Mouse (Mus musculus): ENCODE results near the gene Tada2b.

Gene Tada2b

DNA sequence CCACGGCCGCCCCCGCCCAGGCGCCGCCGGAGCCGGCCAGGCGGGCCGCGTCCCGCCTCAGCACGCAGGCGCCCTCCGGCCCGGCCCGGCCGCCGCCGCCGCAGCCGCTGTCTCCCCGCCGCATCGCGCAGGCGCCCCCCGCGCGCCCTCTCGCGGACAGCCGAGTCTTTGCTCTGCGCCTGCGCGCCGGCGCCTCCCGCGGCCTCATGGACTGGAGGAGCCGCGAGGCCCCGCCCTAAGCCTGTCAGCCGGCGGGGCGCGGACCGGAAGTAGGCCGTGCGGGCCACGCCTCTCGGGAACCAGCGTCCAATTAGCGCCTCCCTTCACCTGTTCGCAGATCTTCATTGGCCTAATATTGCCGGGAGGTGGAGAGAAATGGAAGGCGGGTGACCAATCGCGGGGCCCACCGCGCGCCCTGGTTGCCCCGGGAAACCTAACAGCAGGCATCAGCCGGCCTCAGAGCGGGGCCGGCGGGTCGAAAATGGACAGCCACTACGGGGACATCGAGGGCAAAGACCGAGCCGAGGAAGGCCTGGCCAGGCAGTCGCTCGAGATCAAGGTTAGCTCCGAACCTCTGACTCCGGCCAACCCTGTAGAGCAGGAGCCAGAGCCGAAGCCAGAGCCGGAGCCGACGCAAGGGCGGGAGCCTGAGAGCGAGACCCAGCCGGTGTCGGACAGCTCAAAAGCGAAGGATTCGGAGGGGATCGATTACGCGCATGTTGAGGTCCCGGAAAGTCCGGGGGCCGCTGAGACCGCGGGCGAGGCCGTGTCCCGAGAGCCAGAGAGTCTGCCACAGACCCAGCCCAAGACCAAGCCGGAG is at the start of gene Tada2b, which contains the start of gene Ccdc96:
TSS of gene Tada2b (minus strand) at position 115 of the 820 bp plus-strand sequence.
TSS of gene Ccdc96 (plus strand) at position 418 of the 820 bp plus-strand sequence.
- H3K4me1 ChIP-seq (replicated peaks; ENCODE audit: low read depth, low read length) = peaks cover 44% of the 10 kb centered on the region
- H3K4me3 ChIP-seq (replicated peaks; ENCODE audit: low read length) = peak within 1 kb of the TSS; percentile 97
- peaks cover 15% of the 10 kb centered on the region for H3K36me3 ChIP-seq (ENCODE audit: insufficient read depth, low read length)
- peaks cover 27% of the 10 kb centered on the region for H3K27me3 ChIP-seq (ENCODE audit: insufficient read depth, low read length)
- no peak for TF ChIP-seq CTCF (conservative IDR thresholded peaks at IDR 0.05; ENCODE audit: low read length)
- no peak for TF ChIP-seq POU5F1 (IDR thresholded peaks at IDR 0.05; ENCODE audit: borderline replicate concordance, low read length)
- no peak for TF ChIP-seq NANOG (IDR thresholded peaks at IDR 0.05; ENCODE audit: borderline replicate concordance, low read length)
- no peaks in the 10 kb centered on the region for H3K9me3 ChIP-seq (ENCODE audit: low read length)

DNA sequence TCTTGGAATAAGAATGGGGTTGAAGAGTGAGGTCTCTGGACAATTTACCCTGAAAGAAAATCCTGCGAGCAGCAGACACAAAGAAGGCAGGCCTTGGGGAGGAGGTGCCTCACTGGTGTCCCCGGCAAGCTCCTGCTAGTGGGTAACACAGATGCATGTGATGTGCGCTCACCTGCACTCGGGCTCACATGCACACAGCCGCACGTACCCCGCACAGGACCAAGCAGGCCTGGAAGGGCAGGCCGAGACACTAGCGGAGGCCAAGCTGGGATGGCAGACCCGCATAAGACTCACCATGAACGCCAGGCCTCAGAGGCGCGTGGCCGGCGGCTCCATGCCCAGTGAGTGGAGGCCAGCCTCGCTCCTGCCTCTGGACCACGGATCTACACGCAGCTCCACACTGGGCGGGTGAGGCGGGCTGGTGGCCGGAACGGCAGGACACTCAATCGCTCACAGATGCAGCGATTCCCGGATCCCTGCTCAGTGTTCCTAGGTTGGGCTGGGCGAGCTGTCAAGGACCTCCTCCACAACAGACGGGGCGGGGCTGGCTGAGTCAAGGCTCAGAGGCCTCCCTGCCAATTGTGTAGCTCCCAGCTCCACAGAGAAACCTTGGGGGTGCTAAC is 46.2 kb upstream of the Tada2b start:
- H3K36me3 ChIP-seq (ENCODE audit: insufficient read depth, low read length) = peaks cover 28% of the 10 kb centered on the region
- H3K4me3 ChIP-seq (replicated peaks; ENCODE audit: low read length) = peak overlapping the region; percentile 94
- no peak for TF ChIP-seq CTCF (conservative IDR thresholded peaks at IDR 0.05; ENCODE audit: low read length)
- H3K27me3 ChIP-seq (ENCODE audit: insufficient read depth, low read length) = no peaks in the 10 kb centered on the region
- H3K9me3 ChIP-seq (ENCODE audit: low read length) = no peaks in the 10 kb centered on the region
- H3K4me1 ChIP-seq (replicated peaks; ENCODE audit: low read depth, low read length) = peaks cover 41% of the 10 kb centered on the region

DNA sequence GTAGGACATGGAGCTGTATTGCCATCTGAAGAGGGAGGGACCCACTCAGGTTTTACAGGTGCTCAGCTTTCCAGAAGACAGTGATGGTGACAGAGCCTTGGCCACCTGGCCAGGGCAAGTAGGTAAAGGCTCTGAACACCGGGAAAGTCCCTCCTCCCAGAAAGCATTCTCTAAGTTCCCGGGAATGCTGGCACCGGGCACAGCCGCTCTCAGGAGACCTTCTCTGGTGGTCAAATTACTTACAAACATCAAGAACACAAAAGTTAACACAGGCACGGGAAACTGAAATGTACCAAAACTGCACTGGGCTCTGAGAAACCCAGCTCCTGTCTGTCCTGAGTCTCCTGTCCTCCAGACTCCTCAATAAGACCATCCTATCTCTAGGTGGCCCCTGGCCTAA is 45.6 kb upstream of the Tada2b start:
- peak overlapping the region; percentile 94 for H3K4me3 ChIP-seq (replicated peaks; ENCODE audit: low read length)
- TF ChIP-seq NANOG (IDR thresholded peaks at IDR 0.05; ENCODE audit: borderline replicate concordance, low read length) = no peak
- TF ChIP-seq CTCF (conservative IDR thresholded peaks at IDR 0.05; ENCODE audit: low read length) = no peak
- no peak for TF ChIP-seq POU5F1 (IDR thresholded peaks at IDR 0.05; ENCODE audit: borderline replicate concordance, low read length)
- no peaks in the 10 kb centered on the region for H3K27me3 ChIP-seq (ENCODE audit: insufficient read depth, low read length)
- H3K4me1 ChIP-seq (replicated peaks; ENCODE audit: low read depth, low read length) = peaks cover 41% of the 10 kb centered on the region
- H3K36me3 ChIP-seq (ENCODE audit: insufficient read depth, low read length) = peaks cover 33% of the 10 kb centered on the region
- no peaks in the 10 kb centered on the region for H3K9me3 ChIP-seq (ENCODE audit: low read length)

DNA sequence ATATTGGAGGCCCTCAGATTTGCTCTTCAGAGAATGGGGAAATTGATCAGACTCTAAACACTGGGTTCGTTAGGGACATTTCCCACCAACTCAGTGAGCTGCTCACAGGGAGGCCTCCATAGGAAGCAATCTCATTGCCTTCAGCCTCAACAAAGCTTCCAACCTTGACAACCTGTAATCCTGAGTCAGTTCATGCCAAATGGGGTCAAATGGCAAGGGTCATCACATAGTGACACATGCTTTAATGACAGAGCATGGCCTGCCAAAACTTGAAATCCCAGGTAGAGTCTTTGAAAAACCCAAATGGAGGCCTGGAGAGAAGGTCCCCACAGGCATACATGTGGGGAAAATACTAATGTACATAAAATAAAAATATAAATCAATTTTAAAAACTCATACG is 42.8 kb upstream of the Tada2b start:
- Histone ChIP-seq H3K36me3 (ENCODE audit: insufficient read depth, low read length) (peaks cover 61% of the 10 kb centered on the region), H3K27me3 (ENCODE audit: insufficient read depth, low read length) (no peaks in the 10 kb centered on the region), H3K4me1 (replicated peaks; ENCODE audit: low read depth, low read length) (peaks cover 36% of the 10 kb centered on the region), H3K4me3 (replicated peaks; ENCODE audit: low read length) (no peak overlapping the region), H3K9me3 (ENCODE audit: low read length) (no peaks in the 10 kb centered on the region)
- TF ChIP-seq POU5F1 (IDR thresholded peaks at IDR 0.05; ENCODE audit: borderline replicate concordance, low read length) (no peak), CTCF (conservative IDR thresholded peaks at IDR 0.05; ENCODE audit: low read length) (no peak), NANOG (IDR thresholded peaks at IDR 0.05; ENCODE audit: borderline replicate concordance, low read length) (no peak)

DNA sequence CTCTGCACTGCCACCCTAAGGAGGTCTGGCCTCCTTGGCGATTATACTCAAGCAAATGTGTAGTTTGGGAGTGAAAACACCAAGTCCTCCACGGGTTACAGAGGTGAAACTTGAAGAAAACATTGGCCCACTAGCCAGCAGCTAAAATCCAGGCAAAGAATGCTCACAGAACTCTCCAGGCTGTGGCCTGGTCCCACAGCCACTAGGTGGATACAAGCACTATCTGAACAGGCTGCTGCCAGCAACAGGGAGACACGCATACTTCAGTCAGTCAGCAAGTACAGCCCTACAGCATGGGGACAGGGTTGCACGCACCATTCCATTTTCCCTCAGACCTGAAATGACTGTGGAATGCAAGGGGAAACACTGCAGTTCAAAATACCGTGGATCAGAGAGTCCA is 42.2 kb upstream of the Tada2b start:
- H3K4me3 ChIP-seq (replicated peaks; ENCODE audit: low read length) = no peak overlapping the region
- no peaks in the 10 kb centered on the region for H3K27me3 ChIP-seq (ENCODE audit: insufficient read depth, low read length)
- TF ChIP-seq NANOG (IDR thresholded peaks at IDR 0.05; ENCODE audit: borderline replicate concordance, low read length) (no peak), CTCF (conservative IDR thresholded peaks at IDR 0.05; ENCODE audit: low read length) (no peak), POU5F1 (IDR thresholded peaks at IDR 0.05; ENCODE audit: borderline replicate concordance, low read length) (no peak)

DNA sequence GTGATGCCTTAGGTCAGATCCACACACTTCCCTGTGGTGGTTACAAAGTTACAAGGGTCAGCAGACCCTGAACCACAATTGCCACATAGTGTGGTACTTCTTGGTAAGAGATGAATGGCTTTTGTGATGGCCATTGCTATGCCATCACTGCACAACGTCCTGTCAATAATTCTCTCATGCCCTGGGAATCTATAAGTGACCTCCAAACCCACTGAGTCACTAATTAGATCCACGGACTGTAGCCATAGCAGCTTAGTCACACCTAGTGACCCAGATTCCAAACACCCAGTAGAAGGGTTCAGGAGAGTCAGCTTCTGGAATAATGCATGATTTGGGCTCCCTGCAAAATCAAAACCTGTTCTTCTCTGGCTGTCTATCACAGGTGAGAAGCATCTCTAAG is 41.1 kb upstream of the Tada2b start:
- Histone ChIP-seq H3K36me3 (ENCODE audit: insufficient read depth, low read length) (peaks cover 78% of the 10 kb centered on the region), H3K4me1 (replicated peaks; ENCODE audit: low read depth, low read length) (peaks cover 22% of the 10 kb centered on the region), H3K4me3 (replicated peaks; ENCODE audit: low read length) (no peak overlapping the region), H3K27me3 (ENCODE audit: insufficient read depth, low read length) (no peaks in the 10 kb centered on the region), H3K9me3 (ENCODE audit: low read length) (no peaks in the 10 kb centered on the region)
- no peak for TF ChIP-seq POU5F1 (IDR thresholded peaks at IDR 0.05; ENCODE audit: borderline replicate concordance, low read length)
- TF ChIP-seq CTCF (conservative IDR thresholded peaks at IDR 0.05; ENCODE audit: low read length) = no peak
- TF ChIP-seq NANOG (IDR thresholded peaks at IDR 0.05; ENCODE audit: borderline replicate concordance, low read length) = no peak

More for the DNA sequence above, 42.2 kb upstream of the Tada2b start:
- peaks cover 67% of the 10 kb centered on the region for H3K36me3 ChIP-seq (ENCODE audit: insufficient read depth, low read length)
- no peaks in the 10 kb centered on the region for H3K9me3 ChIP-seq (ENCODE audit: low read length)
- H3K4me1 ChIP-seq (replicated peaks; ENCODE audit: low read depth, low read length) = peaks cover 30% of the 10 kb centered on the region

DNA sequence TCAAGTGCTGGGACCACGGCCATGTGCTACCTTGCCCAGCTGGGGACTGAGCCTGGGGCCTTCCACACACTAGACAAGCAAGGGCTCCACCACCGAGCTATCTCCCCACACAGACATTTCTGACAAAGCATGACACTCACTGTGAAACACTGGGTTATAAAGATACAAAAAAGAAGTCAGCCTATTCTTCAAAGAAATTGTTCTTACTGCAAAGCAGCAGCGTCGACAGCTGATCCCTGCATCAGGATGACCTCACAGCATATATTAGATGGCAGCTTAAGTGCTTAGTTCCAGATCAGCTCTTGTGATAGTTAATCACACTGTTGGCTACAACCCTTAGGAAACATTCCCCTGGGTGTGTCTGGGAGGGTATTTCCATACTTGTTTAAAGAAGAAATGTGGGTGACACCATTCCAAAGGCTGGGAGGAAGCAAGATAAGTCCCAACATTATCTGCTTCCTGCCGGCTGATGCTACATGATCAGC is 39.2 kb upstream of the Tada2b start:
- H3K9me3 ChIP-seq (ENCODE audit: low read length) = no peaks in the 10 kb centered on the region
- peaks cover 96% of the 10 kb centered on the region for H3K36me3 ChIP-seq (ENCODE audit: insufficient read depth, low read length)
- no peaks in the 10 kb centered on the region for H3K27me3 ChIP-seq (ENCODE audit: insufficient read depth, low read length)
- H3K4me1 ChIP-seq (replicated peaks; ENCODE audit: low read depth, low read length) = peaks cover 7% of the 10 kb centered on the region; the same call in 1 of the 2 replicates
- TF ChIP-seq POU5F1 (IDR thresholded peaks at IDR 0.05; ENCODE audit: borderline replicate concordance, low read length) (no peak), CTCF (conservative IDR thresholded peaks at IDR 0.05; ENCODE audit: low read length) (no peak), NANOG (IDR thresholded peaks at IDR 0.05; ENCODE audit: borderline replicate concordance, low read length) (no peak)
- H3K4me3 ChIP-seq (replicated peaks; ENCODE audit: low read length) = no peak overlapping the region

DNA sequence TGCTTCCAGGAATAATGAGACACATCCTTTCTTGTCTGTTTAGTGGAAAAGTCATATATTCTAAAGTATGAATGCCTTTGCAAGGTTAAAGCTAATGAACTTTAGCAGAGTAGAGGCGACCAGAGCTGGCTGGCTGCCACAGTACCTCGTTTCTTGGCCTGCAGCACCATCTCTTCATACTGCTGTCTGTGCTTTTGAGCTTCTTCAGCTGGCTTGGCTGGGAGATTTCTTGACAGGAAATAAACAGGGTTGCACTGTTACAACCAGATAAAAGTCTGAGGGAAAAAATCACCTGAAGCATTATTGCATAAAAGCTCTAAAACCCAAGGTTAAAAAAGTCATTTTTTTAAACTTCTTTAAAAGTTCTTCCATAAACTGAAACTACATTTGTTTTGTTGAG is 38.7 kb upstream of the Tada2b start:
- H3K4me1 ChIP-seq (replicated peaks; ENCODE audit: low read depth, low read length) = peaks cover 2% of the 10 kb centered on the region; the same call in 1 of the 2 replicates
- TF ChIP-seq CTCF (conservative IDR thresholded peaks at IDR 0.05; ENCODE audit: low read length) = no peak
- TF ChIP-seq NANOG (IDR thresholded peaks at IDR 0.05; ENCODE audit: borderline replicate concordance, low read length) = no peak
- no peak for TF ChIP-seq POU5F1 (IDR thresholded peaks at IDR 0.05; ENCODE audit: borderline replicate concordance, low read length)
- H3K27me3 ChIP-seq (ENCODE audit: insufficient read depth, low read length) = no peaks in the 10 kb centered on the region
- H3K9me3 ChIP-seq (ENCODE audit: low read length) = no peaks in the 10 kb centered on the region
- H3K4me3 ChIP-seq (replicated peaks; ENCODE audit: low read length) = no peak overlapping the region
- H3K36me3 ChIP-seq (ENCODE audit: insufficient read depth, low read length) = peaks cover 97% of the 10 kb centered on the region

Data from E14TG2a.4 (cell line).